Mouse (Mus musculus) MEL (cell line): ENCODE measurements around the gene Notum. TPM values are rescaled to one million over a fixed set of nuclear protein-coding genes. Genes with fewer than 3 reads are reported as not detected.

Source experiments
- DNase-seq: peaks from one replicate; pipeline ENCODE4 v3.0.0; 2011; ENCODE audit warnings: low read depth, low spot score
- H3K27ac ChIP-seq: 2 replicates; pipeline ENCODE4 v1.5.1; 2012; ENCODE audit warnings: low read depth, mild to moderate bottlenecking, control low read depth, low read length, moderate library complexity; ENCODE audit not compliant: control insufficient read depth
- H3K27me3 ChIP-seq, 2 experiments: fragments of 150-350 bp in 1 of 2; sonication (generic) in 1 of 2; 2 replicates each; pipeline ENCODE4 v1.6.1; 2012; ENCODE audit warnings: low read length in 2 of 2, mild to moderate bottlenecking in 2 of 2, improper control_type of control experiment in 1 of 2, moderate library complexity in 1 of 2; ENCODE audit not compliant: insufficient read depth in 2 of 2, control insufficient read depth in 1 of 2
- H3K36me3 ChIP-seq, 2 experiments: 2 replicates each; pipeline ENCODE4 v1.6.1; 2012 to 2014; ENCODE audit warnings: low read length in 2 of 2, improper control_type of control experiment in 1 of 2, inconsistent platforms in 1 of 2, mild to moderate bottlenecking in 1 of 2; ENCODE audit not compliant: insufficient read depth in 2 of 2, control insufficient read depth in 1 of 2
- H3K4me1 ChIP-seq, 2 experiments: fragments of 150-350 bp in 1 of 2; sonication (generic) in 1 of 2; 2 replicates each; pipeline ENCODE4 v1.6.1; 2012; ENCODE audit warnings: low read length in 2 of 2, improper control_type of control experiment in 1 of 2, mild to moderate bottlenecking in 1 of 2; ENCODE audit not compliant: insufficient read depth in 2 of 2, control insufficient read depth in 1 of 2
- H3K4me3 ChIP-seq, 2 experiments: fragments of 150-350 bp in 1 of 2; sonication (generic) in 1 of 2; 2 replicates each; pipeline ENCODE4 v1.5.1; 2012; ENCODE audit warnings: low read depth in 2 of 2, low read length in 2 of 2, mild to moderate bottlenecking in 2 of 2, moderate library complexity in 2 of 2, control low read depth in 1 of 2, improper control_type of control experiment in 1 of 2; ENCODE audit not compliant: control insufficient read depth in 1 of 2, insufficient read depth in 1 of 2
- H3K79me2 ChIP-seq: 2 replicates; pipeline ENCODE4 v1.6.1; 2012; ENCODE audit warnings: mild to moderate bottlenecking, low read length, moderate library complexity; ENCODE audit not compliant: control insufficient read depth, poor library complexity, insufficient read depth
- H3K9ac ChIP-seq: 2 replicates; pipeline ENCODE4 v1.6.1; 2012; ENCODE audit warnings: low read depth, mild to moderate bottlenecking, control low read depth, low read length, moderate library complexity; ENCODE audit not compliant: control insufficient read depth, poor library complexity, severe bottlenecking
- H3K9me3 ChIP-seq: fragments of 150-350 bp; sonication (generic); replicated peaks from 2 replicates; pipeline ENCODE4 v1.6.1; 2012; ENCODE audit warnings: mild to moderate bottlenecking, low read length, improper control_type of control experiment, moderate library complexity; ENCODE audit not compliant: insufficient read depth
- BHLHE40 ChIP-seq: IDR thresholded peaks from 2 replicates; pipeline ENCODE4 v1.6.1; 2012; ENCODE audit warnings: low read depth, mild to moderate bottlenecking, inconsistent platforms, low read length, improper control_type of control experiment, borderline replicate concordance
- CHD1 ChIP-seq: IDR thresholded peaks from 2 replicates; pipeline ENCODE4 v1.6.1; 2012; ENCODE audit warnings: low read depth, mild to moderate bottlenecking, inconsistent platforms, low read length, improper control_type of control experiment
- CHD2 ChIP-seq: IDR thresholded peaks from 2 replicates; pipeline ENCODE4 v1.6.1; 2011; ENCODE audit warnings: low read length, improper control_type of control experiment
- CTCF ChIP-seq, 3 experiments: IDR thresholded peaks in 2 of 3; conservative IDR thresholded peaks in 1 of 3; 2 replicates each; pipeline ENCODE4 v1.5.1; 2011 to 2012; ENCODE audit warnings: low read length in 3 of 3, low read depth in 2 of 3, mild to moderate bottlenecking in 2 of 3, improper control_type of control experiment in 1 of 3, inconsistent platforms in 1 of 3, mixed read lengths in 1 of 3, moderate library complexity in 1 of 3; ENCODE audit not compliant: control insufficient read depth in 1 of 3, insufficient read depth in 1 of 3, poor library complexity in 1 of 3, severe bottlenecking in 1 of 3
- E2F4 ChIP-seq: IDR thresholded peaks from 2 replicates; pipeline ENCODE4 v1.6.1; 2011; ENCODE audit warnings: low read depth, low read length, improper control_type of control experiment, borderline replicate concordance
- ELF1 ChIP-seq: IDR thresholded peaks from 2 replicates; pipeline ENCODE4 v1.6.1; 2014; ENCODE audit warnings: low read depth, mild to moderate bottlenecking, inconsistent platforms, low read length, improper control_type of control experiment, moderate library complexity
- ETS1 ChIP-seq: IDR thresholded peaks from 2 replicates; pipeline ENCODE4 v1.6.1; 2012; ENCODE audit warnings: low read depth, mild to moderate bottlenecking, inconsistent platforms, low read length, improper control_type of control experiment, moderate library complexity
- GABPA ChIP-seq: IDR thresholded peaks from 2 replicates; pipeline ENCODE4 v1.6.1; 2012; ENCODE audit warnings: low read depth, mild to moderate bottlenecking, inconsistent platforms, low read length, improper control_type of control experiment, moderate library complexity
- GATA1 ChIP-seq: IDR thresholded peaks from 2 replicates; pipeline ENCODE4 v1.6.1; 2011; ENCODE audit warnings: low read depth, low read length, improper control_type of control experiment
- HCFC1 ChIP-seq: IDR thresholded peaks from 2 replicates; pipeline ENCODE4 v1.6.1; 2012; ENCODE audit warnings: low read depth, mild to moderate bottlenecking, inconsistent platforms, low read length, improper control_type of control experiment, moderate library complexity
- JUND ChIP-seq: IDR thresholded peaks from 2 replicates; pipeline ENCODE4 v1.6.1; 2011; ENCODE audit warnings: low read depth, mild to moderate bottlenecking, improper control_type of control experiment, low read length
- MAFK ChIP-seq: IDR thresholded peaks from 2 replicates; pipeline ENCODE4 v1.6.1; 2011; ENCODE audit warnings: low read depth, mild to moderate bottlenecking, low read length, improper control_type of control experiment, borderline replicate concordance
- MAX ChIP-seq: IDR thresholded peaks from 2 replicates; pipeline ENCODE4 v1.6.1; 2011; ENCODE audit warnings: low read length, improper control_type of control experiment
- MAZ ChIP-seq: IDR thresholded peaks from 2 replicates; pipeline ENCODE4 v1.6.1; 2012; ENCODE audit warnings: low read depth, mild to moderate bottlenecking, inconsistent platforms, low read length, improper control_type of control experiment
- MEF2A ChIP-seq: IDR thresholded peaks from 2 replicates; pipeline ENCODE4 v1.6.1; 2014; ENCODE audit warnings: low read depth, mild to moderate bottlenecking, inconsistent platforms, low read length, improper control_type of control experiment; ENCODE audit not compliant: poor library complexity, insufficient replicate concordance, severe bottlenecking; ENCODE audit errors: extremely low read depth
- MXI1 ChIP-seq: IDR thresholded peaks from 2 replicates; pipeline ENCODE4 v1.6.1; 2011; ENCODE audit warnings: mild to moderate bottlenecking, low read depth, low read length, improper control_type of control experiment
- MYB ChIP-seq: IDR thresholded peaks from 2 replicates; pipeline ENCODE4 v1.6.1; 2011; ENCODE audit warnings: mild to moderate bottlenecking, low read depth, low read length, improper control_type of control experiment
- MYC ChIP-seq: IDR thresholded peaks from 2 replicates; pipeline ENCODE4 v1.6.1; 2011; ENCODE audit warnings: low read depth, mild to moderate bottlenecking, low read length, improper control_type of control experiment, moderate library complexity
- NELFE ChIP-seq: IDR thresholded peaks from 2 replicates; pipeline ENCODE4 v1.6.1; 2011; ENCODE audit warnings: low read depth, low read length, improper control_type of control experiment
- NRF1 ChIP-seq: IDR thresholded peaks from 2 replicates; pipeline ENCODE4 v1.6.1; 2014; ENCODE audit warnings: low read depth, mild to moderate bottlenecking, inconsistent platforms, low read length, improper control_type of control experiment, moderate library complexity; ENCODE audit not compliant: poor library complexity, insufficient read depth, severe bottlenecking
- POLR2A ChIP-seq, 2 experiments: IDR thresholded peaks; 2 replicates each; pipeline ENCODE4 v1.6.1; 2011 to 2012; ENCODE audit warnings: low read length in 2 of 2, mild to moderate bottlenecking in 2 of 2, control low read depth in 1 of 2, improper control_type of control experiment in 1 of 2, low read depth in 1 of 2, moderate library complexity in 1 of 2; ENCODE audit not compliant: control insufficient read depth in 1 of 2, insufficient read depth in 1 of 2, poor library complexity in 1 of 2
- POLR2AphosphoS5 ChIP-seq: IDR thresholded peaks from 2 replicates; pipeline ENCODE4 v1.6.1; 2012; ENCODE audit warnings: low read depth, borderline replicate concordance, mild to moderate bottlenecking, inconsistent platforms, low read length, moderate library complexity, mixed read lengths
- RAD21 ChIP-seq: IDR thresholded peaks from 2 replicates; pipeline ENCODE4 v1.6.1; 2011; ENCODE audit warnings: mild to moderate bottlenecking, low read depth, low read length, improper control_type of control experiment
- SIN3A ChIP-seq: IDR thresholded peaks from 2 replicates; pipeline ENCODE4 v1.6.1; 2012; ENCODE audit warnings: low read length, improper control_type of control experiment, inconsistent platforms
- SMC3 ChIP-seq: IDR thresholded peaks from 2 replicates; pipeline ENCODE4 v1.6.1; 2011; ENCODE audit warnings: low read depth, low read length, improper control_type of control experiment
- TAL1 ChIP-seq: IDR thresholded peaks from 2 replicates; pipeline ENCODE4 v1.6.1; 2012; ENCODE audit warnings: mild to moderate bottlenecking, inconsistent platforms, low read length, moderate library complexity, mixed read lengths
- TBP ChIP-seq: IDR thresholded peaks from 2 replicates; pipeline ENCODE4 v1.8.0; 2011; ENCODE audit warnings: low read depth, low read length, improper control_type of control experiment
- TCF12 ChIP-seq: IDR thresholded peaks from 2 replicates; pipeline ENCODE4 v1.6.1; 2014; ENCODE audit warnings: low read depth, mild to moderate bottlenecking, inconsistent platforms, low read length, improper control_type of control experiment, moderate library complexity
- UBTF ChIP-seq: IDR thresholded peaks from 2 replicates; pipeline ENCODE4 v1.6.1; 2012; ENCODE audit warnings: low read depth, mild to moderate bottlenecking, inconsistent platforms, low read length, improper control_type of control experiment, moderate library complexity, borderline replicate concordance; ENCODE audit not compliant: insufficient read depth
- USF1 ChIP-seq: IDR thresholded peaks from 2 replicates; pipeline ENCODE4 v1.6.1; 2014; ENCODE audit warnings: low read depth, mild to moderate bottlenecking, inconsistent platforms, low read length, improper control_type of control experiment, moderate library complexity
- USF2 ChIP-seq, 2 experiments: IDR thresholded peaks; 2 replicates each; pipeline ENCODE4 v1.6.1; 2011 to 2012; ENCODE audit warnings: improper control_type of control experiment in 2 of 2, low read length in 2 of 2, borderline replicate concordance in 1 of 2, inconsistent platforms in 1 of 2, low read depth in 1 of 2, mild to moderate bottlenecking in 1 of 2; ENCODE audit not compliant: insufficient read depth in 1 of 2
- ZC3H11A ChIP-seq: IDR thresholded peaks from 2 replicates; pipeline ENCODE4 v1.6.1; 2012; ENCODE audit warnings: low read depth, mild to moderate bottlenecking, inconsistent platforms, low read length, improper control_type of control experiment
- ZKSCAN1 ChIP-seq: IDR thresholded peaks from 2 replicates; pipeline ENCODE4 v1.6.1; 2012; ENCODE audit warnings: low read depth, mild to moderate bottlenecking, inconsistent platforms, low read length, improper control_type of control experiment, moderate library complexity
- ZMIZ1 ChIP-seq: IDR thresholded peaks from 2 replicates; pipeline ENCODE4 v1.6.1; 2012; ENCODE audit warnings: low read depth, mild to moderate bottlenecking, inconsistent platforms, low read length, improper control_type of control experiment, moderate library complexity
- ZNF384 ChIP-seq: IDR thresholded peaks from 2 replicates; pipeline ENCODE4 v1.6.1; 2012; ENCODE audit warnings: low read depth, mild to moderate bottlenecking, inconsistent platforms, low read length, improper control_type of control experiment
- polyA plus RNA-seq, 2 experiments: library from polyadenylated mRNA; stranded (reverse) in 1 of 2; unstranded in 1 of 2; fragments of >175 nt in 1 of 2; fragments of >200 nt in 1 of 2; gene quantifications; 2 replicates each; pipeline versions ENCODE4 v1.2.1 to v1.2.4; 2012; ENCODE audit warnings: low replicate concordance in 2 of 2, low read depth in 1 of 2; ENCODE audit not compliant: insufficient read length in 2 of 2, insufficient read depth in 1 of 2, missing spikeins in 1 of 2
- total RNA-seq: library from RNA; depleted of rRNA; stranded (reverse); fragments of 300-350 nt; gene quantifications from 2 replicates; pipeline ENCODE4 v1.2.3, GENCODE M21; 2012

Notum gene
- total and polyA plus RNA-seq, 3 experiments = not detected

- Histone ChIP-seq H3K4me3 (peak overlapping the region; percentile 82 to 93), H3K4me1 (peaks cover 0 to 10% of the 10 kb centered on the region in 2 experiments; a peak in 2 of 4 replicates), H3K36me3 (peaks cover 7 to 11% of the 10 kb centered on the region in 2 experiments), H3K9me3 (no peaks in the 10 kb centered on the region), H3K27me3 (no peaks in the 10 kb centered on the region), H3K79me2 (peaks cover 31% of the 10 kb centered on the region), H3K27ac (peak overlapping the region; percentile 54), H3K9ac (peak overlapping the region; percentile 92)
- DNase-seq = peak; percentile 83
- TF ChIP-seq BHLHE40 = 0 out of 2 replicates have a peak, but pooled peaks have one; percentile 21
- peak; percentile 75; the same call in 1 of the 2 replicates for TF ChIP-seq MAX
- no peak for TF ChIP-seq E2F4
- peak; percentile 85; the same call in 1 of the 2 replicates for TF ChIP-seq SIN3A
- no peak for TF ChIP-seq USF1
- 0 out of 2 replicates have a peak, but pooled peaks have one; percentile 42 for TF ChIP-seq ZNF384
- no peak; the same call in 1 of the 2 replicates for TF ChIP-seq CHD1
- TF ChIP-seq RAD21 = peak; percentile 81
- TF ChIP-seq SMC3 = peak; percentile 94
- TF ChIP-seq MAZ = peak; percentile 75; the same call in 1 of the 2 replicates
- peak; percentile 52 for TF ChIP-seq ELF1
- no peak for TF ChIP-seq GATA1
- no peak for TF ChIP-seq NELFE
- TF ChIP-seq TAL1 = no peak
- no peak for TF ChIP-seq MAFK
- TF ChIP-seq MYB = 0 out of 2 replicates have a peak, but pooled peaks have one; percentile 20
- no peak for TF ChIP-seq GABPA
- TF ChIP-seq HCFC1 = peak; percentile 62
- peak; percentile 34; the same call in 1 of the 2 replicates for TF ChIP-seq TCF12
- TF ChIP-seq USF2 (IDR thresholded peaks at IDR 0.05; ENCODE audit: borderline replicate concordance in 1 of 2, insufficient read depth in 1 of 2, low read depth in 1 of 2, low read length in 2 of 2) = no peak
- no peak for TF ChIP-seq POLR2AphosphoS5
- 0 out of 2 replicates have a peak, but pooled peaks have one; percentile 22 for TF ChIP-seq NRF1
- no peak; the same call in 1 of the 2 replicates for TF ChIP-seq ZMIZ1
- no peak for TF ChIP-seq JUND
- no peak for TF ChIP-seq CHD2
- peak; percentile 62 to 93 (median 91) for TF ChIP-seq CTCF (IDR thresholded peaks at IDR 0.05 in 2 of 3, conservative IDR thresholded peaks at IDR 0.05 in 1 of 3; ENCODE audit: control insufficient read depth in 1 of 3, insufficient read depth in 1 of 3, low read depth in 2 of 3, low read length in 3 of 3, poor library complexity in 1 of 3, severe bottlenecking in 1 of 3)
- no peak for TF ChIP-seq UBTF
- TF ChIP-seq MEF2A = no peak
- peak; percentile 87 for TF ChIP-seq MXI1
- TF ChIP-seq ZC3H11A = peak; percentile 83
- TF ChIP-seq ETS1 = 0 out of 2 replicates have a peak, but pooled peaks have one; percentile 14
- peak; percentile 64 for TF ChIP-seq MYC
- no peak for TF ChIP-seq ZKSCAN1
- no peak for TF ChIP-seq TBP
- TF ChIP-seq POLR2A (IDR thresholded peaks at IDR 0.05; ENCODE audit: control insufficient read depth in 1 of 2, insufficient read depth in 1 of 2, low read depth in 1 of 2, low read length in 2 of 2, poor library complexity in 1 of 2) = no peak
Measured at GRCm38 (mm10) chr11:120623961-120624679, 36.9 kb downstream of the Notum start.
